Mouse (Mus musculus) neural tube, embryonic 11.5 days (tissue): ENCODE measurements around the gene Apobec1. TPM values are rescaled to one million over a fixed set of nuclear protein-coding genes. Genes with fewer than 3 reads are reported as not detected.
"Not testable (repeated sequence)": the region's sequence is repeated elsewhere in the genome, so short reads cannot be mapped to it uniquely, and the experiment has no call there.

Experiments used
- ATAC-seq: fragments of 200-750 bp; cut with Nextera tagmentation; 2 replicates; pipeline ENCODE4 v1.8.0; 2017; ENCODE audit warnings: moderate number of reproducible peaks, mild to moderate bottlenecking, moderate TSS enrichment, moderate library complexity; ENCODE audit not compliant: insufficient read depth, low FRiP score, low TSS enrichment
- DNase-seq: peaks from one replicate; pipeline ENCODE4 v3.0.0-alpha.2; 2015; ENCODE audit warnings: low spot score
- H3K27ac ChIP-seq: fragments of 300-500 bp; sonication (generic); 2 replicates; pipeline ENCODE4 v1.5.1; 2014; ENCODE audit warnings: low read depth, mild to moderate bottlenecking, low read length
- H3K27me3 ChIP-seq: fragments of 300-500 bp; sonication (generic); 2 replicates; pipeline ENCODE4 v1.6.1; 2014; ENCODE audit warnings: mild to moderate bottlenecking, low read length, mixed read lengths; ENCODE audit not compliant: control insufficient read depth, insufficient read depth
- H3K36me3 ChIP-seq: fragments of 300-500 bp; sonication (generic); 2 replicates; pipeline ENCODE4 v1.6.1; 2014; ENCODE audit warnings: mild to moderate bottlenecking, low read length, moderate library complexity, mixed read lengths; ENCODE audit not compliant: control insufficient read depth, insufficient read depth
- H3K4me1 ChIP-seq: fragments of 300-500 bp; sonication (generic); 2 replicates; pipeline ENCODE4 v1.6.1; 2014; ENCODE audit warnings: low read length, mixed read lengths; ENCODE audit not compliant: control insufficient read depth, insufficient read depth
- H3K4me2 ChIP-seq: fragments of 300-500 bp; sonication (generic); 2 replicates; pipeline ENCODE4 v1.6.1; 2014; ENCODE audit warnings: low read depth, mild to moderate bottlenecking, moderate library complexity
- H3K4me3 ChIP-seq: fragments of 300-500 bp; sonication (generic); 2 replicates; pipeline ENCODE4 v1.5.1; 2014; ENCODE audit warnings: low read depth, low read length
- H3K9ac ChIP-seq: fragments of 300-500 bp; sonication (generic); 2 replicates; pipeline ENCODE4 v1.6.1; 2014; ENCODE audit warnings: mild to moderate bottlenecking, low read length
- H3K9me3 ChIP-seq: fragments of 300-500 bp; sonication (generic); 2 replicates; pipeline ENCODE4 v1.6.1; 2016; ENCODE audit warnings: low read length; ENCODE audit not compliant: control insufficient read depth
- WGBS: fragments of 180-500 bp; shearing (Covaris S2); extraction: QIAGEN DNeasy Blood & Tissue Kit; methylation state at CpG from one replicate; pipeline ENCODE4 v1.1.7; 2014; 5-methylcytosine and 5-hydroxymethylcytosine counted together
- polyA plus RNA-seq: library from polyadenylated mRNA; unstranded; fragments of >200 nt; fragmentation: Nextera tagmentation; extraction: Ambion mirVana; gene quantifications from 2 replicates; pipeline ENCODE4 v1.2.1, GENCODE M21; 2014

The Apobec1 gene
- polyA plus RNA-seq, 1 experiment from 2014 or later = 1.9 TPM

DNA sequence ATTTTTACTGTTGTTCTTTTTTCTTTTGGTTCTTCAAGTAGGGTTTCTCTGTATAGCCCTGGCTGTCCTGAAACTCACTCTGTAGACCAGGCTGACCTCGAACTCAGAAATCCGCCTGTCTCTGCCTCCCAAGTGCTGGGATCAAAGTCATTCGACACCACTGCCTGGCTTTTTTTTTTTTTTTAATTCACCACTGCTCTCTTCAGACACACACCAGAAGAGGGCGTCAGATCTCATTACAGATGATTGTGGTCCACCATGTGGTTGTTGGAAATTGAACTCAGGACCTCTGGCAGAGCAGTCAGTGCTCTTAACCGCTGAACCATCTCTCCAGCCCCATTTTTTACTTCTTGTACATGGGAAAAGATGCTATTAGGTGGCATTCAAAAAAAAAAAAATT is 59.8 kb downstream of the Apobec1 start:
- H3K27me3 ChIP-seq, H3K4me1 ChIP-seq, ATAC-seq, H3K9me3 ChIP-seq, H3K36me3 ChIP-seq, H3K4me3 ChIP-seq, DNase-seq, H3K27ac ChIP-seq, H3K4me2 ChIP-seq, H3K9ac ChIP-seq: not testable (repeated sequence)
- WGBS = 76% methylated on average over 5 of the region's 5 CpGs

DNA sequence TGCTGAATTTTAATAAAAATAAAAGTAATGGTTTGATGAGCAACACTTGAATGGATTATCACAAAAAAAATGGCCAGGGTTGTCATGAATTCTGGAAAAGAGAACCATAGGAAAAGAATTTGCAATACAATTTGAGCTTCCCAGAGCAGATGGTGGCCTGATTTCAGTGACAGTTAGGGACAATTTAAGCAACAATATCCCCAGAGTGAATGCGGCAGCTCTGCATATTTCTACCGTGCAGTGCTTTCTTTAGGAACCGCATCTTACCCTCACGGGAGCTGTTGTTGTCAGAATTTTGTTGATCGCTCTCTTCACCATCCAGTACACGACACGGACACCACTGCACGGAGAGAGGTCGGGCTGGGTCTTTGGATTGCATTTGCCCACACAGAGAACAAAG is 62.7 kb downstream of the Apobec1 start:
- no peak overlapping the region for H3K27ac ChIP-seq
- ATAC-seq (no peak), DNase-seq (no peak)
- no peaks in the 10 kb centered on the region for H3K4me1 ChIP-seq
- no peak overlapping the region for H3K4me2 ChIP-seq
- no peaks in the 10 kb centered on the region for H3K27me3 ChIP-seq
- no peak overlapping the region for H3K4me3 ChIP-seq
- WGBS = 87% methylated on average over 9 of the region's 9 CpGs
- no peaks in the 10 kb centered on the region for H3K36me3 ChIP-seq
- H3K9me3 ChIP-seq = no peaks in the 10 kb centered on the region
- no peak overlapping the region for H3K9ac ChIP-seq

DNA sequence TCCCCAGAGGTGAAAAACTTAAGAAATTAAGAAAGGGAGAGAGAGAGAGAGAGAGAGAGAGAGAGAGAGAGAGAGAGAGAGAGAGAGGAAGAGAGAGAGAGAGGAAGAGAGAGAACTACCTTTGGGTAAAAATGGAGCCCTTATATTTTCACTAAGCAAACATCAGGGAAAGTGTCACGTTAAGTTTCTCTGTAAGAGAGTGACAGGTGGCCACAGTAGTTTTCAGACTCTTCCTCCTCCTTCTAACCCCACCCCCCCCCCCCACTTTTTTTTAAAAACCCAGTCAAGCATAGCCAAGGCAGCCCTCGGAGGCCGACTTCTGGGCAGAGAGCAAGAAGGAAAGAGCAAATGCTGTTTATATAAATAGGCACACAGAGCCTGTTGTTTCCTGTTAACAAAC is 68.2 kb downstream of the Apobec1 start:
- Histone ChIP-seq H3K4me3 (no peak overlapping the region), H3K9ac (no peak overlapping the region), H3K27ac (no peak overlapping the region), H3K4me2 (no peak overlapping the region), H3K27me3 (no peaks in the 10 kb centered on the region), H3K36me3 (no peaks in the 10 kb centered on the region), H3K4me1 (no peaks in the 10 kb centered on the region), H3K9me3 (no peaks in the 10 kb centered on the region)
- WGBS = 42% methylated on average over 3 of the region's 3 CpGs
- no peak for ATAC-seq
- no peak for DNase-seq

DNA sequence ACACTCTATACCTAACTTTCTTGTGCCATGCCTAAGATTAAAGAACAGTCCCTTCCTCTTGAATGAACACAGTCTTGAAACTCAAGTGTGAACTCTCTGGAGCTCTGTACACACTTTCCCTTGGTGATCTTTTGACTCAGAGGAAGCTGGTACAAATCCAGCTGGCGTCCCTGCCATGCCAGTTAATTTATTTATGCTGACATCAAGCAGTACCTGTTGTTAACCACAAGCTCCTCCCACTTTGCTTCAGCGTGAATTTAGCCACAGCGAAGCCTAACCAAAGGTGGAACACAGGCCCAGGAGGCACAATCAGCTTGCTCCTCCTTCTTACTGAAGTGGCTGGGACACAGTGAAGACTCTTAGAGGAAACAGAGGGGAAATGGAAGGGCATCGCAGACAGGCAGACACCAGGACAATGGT is 69.4 kb downstream of the Apobec1 start:
- DNase-seq = no peak
- Histone ChIP-seq H3K9me3 (no peaks in the 10 kb centered on the region), H3K36me3 (no peaks in the 10 kb centered on the region), H3K4me2 (peak overlapping the region; percentile 15; the same call in 1 of the 2 replicates), H3K4me3 (no peak overlapping the region), H3K27me3 (no peaks in the 10 kb centered on the region), H3K9ac (no peak overlapping the region), H3K27ac (no peak overlapping the region), H3K4me1 (no peaks in the 10 kb centered on the region)
- WGBS = 10% methylated on average over 4 of the region's 4 CpGs
- ATAC-seq = no peak

DNA sequence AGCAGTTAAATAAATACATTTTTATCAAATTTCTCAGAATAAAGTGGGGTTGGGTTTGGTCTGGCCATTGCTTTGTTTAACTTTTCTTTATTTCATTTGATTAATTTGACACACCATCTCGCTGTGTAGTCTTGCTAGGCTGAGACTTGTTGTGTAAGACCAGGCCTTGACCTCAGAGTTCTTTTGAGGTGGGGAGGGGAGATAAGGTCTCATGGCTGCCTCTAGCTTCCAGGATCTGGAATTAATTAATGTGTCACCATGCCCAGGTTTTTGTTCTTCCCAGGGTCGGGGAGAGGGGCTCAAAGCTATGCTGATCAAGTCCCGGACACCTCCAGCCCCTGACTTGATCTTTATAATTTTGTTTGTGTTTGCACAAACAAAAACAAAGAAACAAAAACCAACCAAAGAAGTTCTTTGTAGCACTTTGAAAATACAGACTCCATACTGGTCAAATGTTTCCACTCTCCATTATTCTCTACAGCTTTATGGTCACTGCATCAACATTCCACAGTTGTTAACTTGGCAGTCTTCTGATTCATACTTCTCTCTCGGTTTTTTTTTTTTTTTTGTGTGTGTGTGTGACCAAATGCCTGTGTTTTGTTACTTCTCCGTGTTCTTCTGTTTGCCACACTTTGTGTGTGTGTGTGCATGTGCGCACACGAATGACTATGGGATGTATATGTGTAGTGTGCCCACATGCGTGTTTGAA is 70.6 kb downstream of the Apobec1 start:
- Histone ChIP-seq H3K4me1 (no peaks in the 10 kb centered on the region), H3K9me3 (no peaks in the 10 kb centered on the region), H3K9ac (no peak overlapping the region), H3K4me2 (no peak overlapping the region), H3K4me3 (no peak overlapping the region), H3K27ac (no peak overlapping the region), H3K36me3 (no peaks in the 10 kb centered on the region), H3K27me3 (no peaks in the 10 kb centered on the region)
- DNase-seq = no peak
- ATAC-seq = no peak
- 71% methylated on average over 8 of the region's 8 CpGs for WGBS

DNA sequence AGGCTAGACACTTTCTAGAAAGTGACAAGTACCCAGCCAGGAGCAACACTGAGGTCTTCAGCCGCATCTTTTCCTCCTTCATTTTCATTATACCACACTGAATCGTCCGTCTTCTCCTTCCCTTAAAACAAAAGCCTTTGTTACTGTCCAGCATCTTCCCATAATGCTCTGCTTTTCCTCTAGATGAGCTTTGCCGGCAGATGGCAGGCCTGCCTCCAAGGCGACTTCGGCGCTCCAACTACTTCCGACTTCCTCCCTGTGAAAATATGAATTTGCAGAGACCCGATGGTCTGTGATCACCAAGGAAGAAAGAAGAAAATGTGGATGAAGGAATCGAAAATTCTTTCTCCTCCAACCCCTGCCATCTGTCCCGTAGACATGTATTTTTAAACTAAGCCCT is 74.1 kb downstream of the Apobec1 start:
- no peaks in the 10 kb centered on the region for H3K4me1 ChIP-seq
- no peaks in the 10 kb centered on the region for H3K36me3 ChIP-seq
- no peak overlapping the region for H3K4me2 ChIP-seq
- no peak overlapping the region for H3K27ac ChIP-seq
- H3K27me3 ChIP-seq = no peaks in the 10 kb centered on the region
- H3K4me3 ChIP-seq = no peak overlapping the region
- H3K9ac ChIP-seq = no peak overlapping the region
- 77% methylated on average over 11 of the region's 11 CpGs for WGBS
- ATAC-seq (no peak), DNase-seq (no peak)
- no peaks in the 10 kb centered on the region for H3K9me3 ChIP-seq

Other genes with a start within 250 kb of the Apobec1 start
- gene Rimklb, start 103.7 kb downstream of the Apobec1 start, polyA plus RNA-seq = 68.3 and 75.3 TPM in 2 replicates
- gene Mfap5, start 96.6 kb downstream of the Apobec1 start, polyA plus RNA-seq = 0.42 and 0.84 TPM in 2 replicates
- not detected in 2 replicates for gene Aicda, start 48.6 kb downstream of the Apobec1 start, polyA plus RNA-seq
- 0.13 TPM in 1 of 2 replicates, not detected in the other for gene Gdf3, start 7.6 kb upstream of the Apobec1 start, polyA plus RNA-seq
- not detected in 2 replicates for gene Dppa3, start 24.0 kb upstream of the Apobec1 start, polyA plus RNA-seq
- 0.11 TPM in 1 of 2 replicates, not detected in the other for gene Nanog, start 105.0 kb upstream of the Apobec1 start, polyA plus RNA-seq
- 31.1 and 39.5 TPM in 2 replicates for gene Slc2a3, start 199.2 kb upstream of the Apobec1 start, polyA plus RNA-seq
- 4.8 and 5.1 TPM in 2 replicates for gene Foxj2, start 217.5 kb upstream of the Apobec1 start, polyA plus RNA-seq